Mouse (Mus musculus) forebrain, embryonic 11.5 days (tissue): ENCODE data around the gene Ran. TPM values are rescaled to one million over a fixed set of nuclear protein-coding genes. Genes with fewer than 3 reads are reported as not detected.

Experiments used
- ATAC-seq: fragments of 200-750 bp; cut with Nextera tagmentation; replicated peaks from 2 replicates; pipeline ENCODE4 v1.8.0; 2017; ENCODE audit warnings: moderate TSS enrichment; ENCODE audit not compliant: low FRiP score
- DNase-seq: peaks from one replicate; pipeline ENCODE4 v3.0.0-alpha.2; 2017; ENCODE audit warnings: low spot score
- H3K27ac ChIP-seq: fragments of 300-500 bp; sonication (generic); 2 replicates; pipeline ENCODE4 v1.5.1; 2014; ENCODE audit warnings: low read depth, low read length
- H3K27me3 ChIP-seq: fragments of 300-500 bp; sonication (generic); 2 replicates; pipeline ENCODE4 v1.6.1; 2014; ENCODE audit warnings: mild to moderate bottlenecking, low read length, mixed read lengths; ENCODE audit not compliant: control insufficient read depth, insufficient read depth
- H3K36me3 ChIP-seq: fragments of 300-500 bp; sonication (generic); 2 replicates; pipeline ENCODE4 v1.6.1; 2014; ENCODE audit warnings: mild to moderate bottlenecking, low read length, moderate library complexity, mixed read lengths; ENCODE audit not compliant: control insufficient read depth, insufficient read depth
- H3K4me1 ChIP-seq: fragments of 300-500 bp; sonication (generic); replicated peaks from 2 replicates; pipeline ENCODE4 v1.6.1; 2014; ENCODE audit warnings: low read length, mixed read lengths; ENCODE audit not compliant: control insufficient read depth, insufficient read depth
- H3K4me2 ChIP-seq: fragments of 300-500 bp; sonication (generic); 2 replicates; pipeline ENCODE4 v1.6.1; 2014; ENCODE audit warnings: low read depth, mild to moderate bottlenecking, low read length, moderate library complexity, mixed read lengths; ENCODE audit not compliant: severe bottlenecking
- H3K4me3 ChIP-seq: fragments of 300-500 bp; sonication (generic); 2 replicates; pipeline ENCODE4 v1.5.1; 2014; ENCODE audit warnings: low read depth, low read length
- H3K9ac ChIP-seq: fragments of 300-500 bp; sonication (generic); 2 replicates; pipeline ENCODE4 v1.6.1; 2014; ENCODE audit warnings: low read length
- H3K9me3 ChIP-seq: fragments of 300-500 bp; sonication (generic); 2 replicates; pipeline ENCODE4 v1.6.1; 2016; ENCODE audit warnings: low read length, mixed read lengths; ENCODE audit not compliant: control insufficient read depth
- WGBS: fragments of 180-500 bp; shearing (Covaris S2); extraction: QIAGEN DNeasy Blood & Tissue Kit; methylation state at CpG from one replicate; pipeline ENCODE4 v1.1.7; 2014; 5-methylcytosine and 5-hydroxymethylcytosine counted together
- polyA plus RNA-seq: library from polyadenylated mRNA; unstranded; fragments of >200 nt; fragmentation: Nextera tagmentation; extraction: Ambion mirVana; gene quantifications from 2 replicates; pipeline ENCODE4 v1.2.1, GENCODE M21; 2014

The Ran gene
- polyA plus RNA-seq, 1 experiment from 2014 or later = 917 TPM

GRCm38 (mm10) chr5:129061579-129061978, 41.7 kb downstream of the Ran start:
- no peak overlapping the region for H3K27ac ChIP-seq
- no peak overlapping the region for H3K4me3 ChIP-seq
- no peaks in the 10 kb centered on the region; the same call in 1 of the 2 replicates for H3K9me3 ChIP-seq
- 24% methylated on average over 13 of the region's 13 CpGs for WGBS
- H3K27me3 ChIP-seq = no peaks in the 10 kb centered on the region; the same call in 1 of the 2 replicates
- DNase-seq (peak; percentile 84), ATAC-seq (0 out of 2 replicates have a peak, but pooled peaks have one; percentile 60)
- no peaks in the 10 kb centered on the region for H3K36me3 ChIP-seq
- peaks cover 6% of the 10 kb centered on the region for H3K4me1 ChIP-seq
- no peak overlapping the region for H3K9ac ChIP-seq
- H3K4me2 ChIP-seq = no peak overlapping the region

GRCm38 (mm10) chr5:129063037-129063791, 43.3 kb downstream of the Ran start:
- Histone ChIP-seq H3K4me1 (peaks cover 6% of the 10 kb centered on the region), H3K4me3 (peak overlapping the region; percentile 10; the same call in 1 of the 2 replicates), H3K4me2 (peak overlapping the region; percentile 46; the same call in 1 of the 2 replicates), H3K27me3 (no peaks in the 10 kb centered on the region; the same call in 1 of the 2 replicates), H3K27ac (no peak overlapping the region), H3K9ac (no peak overlapping the region; the same call in 1 of the 2 replicates), H3K36me3 (no peaks in the 10 kb centered on the region), H3K9me3 (no peaks in the 10 kb centered on the region; the same call in 1 of the 2 replicates)
- ATAC-seq = peak; percentile 69
- WGBS = 18% methylated on average over 21 of the region's 21 CpGs
- DNase-seq = peak; percentile 91

- Histone ChIP-seq H3K4me2 (peak overlapping the region; percentile 46; the same call in 1 of the 2 replicates), H3K4me3 (no peak overlapping the region), H3K27me3 (no peaks in the 10 kb centered on the region; the same call in 1 of the 2 replicates), H3K4me1 (peaks cover 6% of the 10 kb centered on the region), H3K36me3 (no peaks in the 10 kb centered on the region), H3K27ac (no peak overlapping the region), H3K9me3 (no peaks in the 10 kb centered on the region; the same call in 1 of the 2 replicates), H3K9ac (no peak overlapping the region; the same call in 1 of the 2 replicates)
- WGBS = 56% methylated on average over 8 of the region's 8 CpGs
- no peak for DNase-seq
- no peak for ATAC-seq
Measured at GRCm38 (mm10) chr5:129063792-129064087, 43.9 kb downstream of the Ran start.

DNA sequence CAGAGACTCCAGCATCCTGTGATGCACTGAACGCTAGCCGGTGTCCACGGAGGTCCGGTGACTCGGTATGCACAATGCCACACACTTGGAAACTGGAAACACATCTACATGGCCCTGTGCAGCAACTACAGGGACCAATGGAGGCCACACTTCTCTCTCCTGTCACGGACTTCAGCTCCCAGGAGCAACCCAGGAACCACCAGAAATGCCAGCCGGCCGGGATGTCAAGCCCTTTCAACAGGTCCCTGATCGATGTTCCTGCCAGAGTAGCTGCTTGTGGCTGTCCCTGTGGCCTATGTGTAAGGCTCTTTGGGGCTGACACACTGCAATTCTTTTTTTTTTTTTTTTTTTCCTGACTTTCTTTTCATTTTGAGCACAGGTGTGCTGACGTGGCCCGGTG, 44.3 kb downstream of the Ran start:
- Histone ChIP-seq H3K4me2 (no peak overlapping the region), H3K4me1 (peaks cover 6% of the 10 kb centered on the region), H3K4me3 (no peak overlapping the region), H3K36me3 (no peaks in the 10 kb centered on the region), H3K9me3 (no peaks in the 10 kb centered on the region; the same call in 1 of the 2 replicates), H3K27me3 (no peaks in the 10 kb centered on the region; the same call in 1 of the 2 replicates), H3K9ac (no peak overlapping the region), H3K27ac (no peak overlapping the region)
- DNase-seq = no peak
- WGBS = 80% methylated on average over 11 of the region's 11 CpGs
- ATAC-seq = no peak

DNA sequence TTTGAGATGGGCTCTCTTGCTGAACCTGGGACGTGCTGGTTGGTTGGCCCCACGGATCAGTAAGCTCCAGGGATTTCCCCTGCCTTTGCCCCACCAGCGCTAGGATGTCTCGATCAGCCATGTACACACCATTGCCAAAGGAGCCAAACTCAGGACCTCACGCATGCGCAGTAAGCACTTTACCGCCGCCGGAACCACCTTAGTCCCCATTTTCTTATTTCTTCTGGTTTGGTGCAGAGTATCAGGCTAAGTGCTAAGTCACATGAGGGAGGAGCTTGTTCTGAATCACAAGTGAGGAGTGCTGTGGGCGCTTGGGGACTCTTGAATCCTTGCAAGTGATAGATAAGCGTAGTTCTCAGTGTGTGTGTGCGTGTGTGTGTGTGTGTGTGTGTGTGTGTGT, 45.4 kb downstream of the Ran start:
- H3K4me2 ChIP-seq = no peak overlapping the region
- ATAC-seq = no peak
- no peaks in the 10 kb centered on the region; the same call in 1 of the 2 replicates for H3K27me3 ChIP-seq
- no peaks in the 10 kb centered on the region for H3K36me3 ChIP-seq
- DNase-seq = no peak
- no peak overlapping the region for H3K9ac ChIP-seq
- H3K4me1 ChIP-seq = peaks cover 6% of the 10 kb centered on the region
- H3K27ac ChIP-seq = no peak overlapping the region
- H3K9me3 ChIP-seq = no peaks in the 10 kb centered on the region
- WGBS = 78% methylated on average over 12 of the region's 12 CpGs
- H3K4me3 ChIP-seq = no peak overlapping the region

- no peak overlapping the region for H3K4me2 ChIP-seq
- no peaks in the 10 kb centered on the region for H3K9me3 ChIP-seq
- H3K27ac ChIP-seq = no peak overlapping the region
- no peak overlapping the region for H3K9ac ChIP-seq
- no peak for ATAC-seq
- 88% methylated on average over 9 of the region's 9 CpGs for WGBS
- H3K4me1 ChIP-seq = peaks cover 6% of the 10 kb centered on the region
- DNase-seq = no peak
- H3K27me3 ChIP-seq = no peaks in the 10 kb centered on the region; the same call in 1 of the 2 replicates
- H3K4me3 ChIP-seq = no peak overlapping the region
- H3K36me3 ChIP-seq = no peaks in the 10 kb centered on the region
Measured at GRCm38 (mm10) chr5:129065946-129066345, 46.1 kb downstream of the Ran start.

DNA sequence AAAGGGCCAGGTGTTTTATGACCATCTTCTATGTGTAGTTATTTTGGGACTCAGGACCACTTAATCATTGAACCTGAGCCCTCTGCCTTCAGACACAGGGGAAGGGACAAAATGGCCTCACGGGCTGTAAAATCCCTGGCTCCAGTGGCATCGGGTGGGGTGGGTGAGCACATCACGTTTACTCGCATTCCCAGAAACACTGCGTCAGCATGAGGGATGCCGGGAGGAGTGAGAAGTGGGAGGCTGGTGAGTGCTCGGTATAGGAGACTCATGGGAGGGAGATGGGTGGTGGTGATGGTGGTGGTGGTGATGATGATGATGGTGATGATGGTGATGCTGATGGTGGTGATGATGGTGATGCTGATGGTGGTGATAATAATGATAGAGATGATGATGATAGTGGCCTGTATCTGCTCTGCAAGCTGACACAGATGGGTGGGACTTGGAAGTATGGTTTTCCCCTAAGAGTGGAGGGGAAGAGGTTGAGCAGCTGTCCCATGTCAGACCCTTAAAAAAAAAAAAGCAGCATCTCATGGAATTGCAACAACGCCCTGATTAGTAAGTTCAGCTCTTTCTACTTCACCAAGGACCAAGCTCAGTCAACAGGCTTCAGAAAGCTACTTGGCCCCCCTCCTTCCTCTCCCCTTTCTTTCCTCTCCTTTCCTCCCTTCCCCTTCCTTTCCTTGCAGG, 46.8 kb downstream of the Ran start:
- no peak overlapping the region for H3K4me3 ChIP-seq
- ATAC-seq = no peak
- WGBS = 90% methylated on average over 8 of the region's 8 CpGs

GRCm38 (mm10) chr5:129067231-129067834, 47.5 kb downstream of the Ran start:
- no peaks in the 10 kb centered on the region for H3K36me3 ChIP-seq
- 90% methylated on average over 13 of the region's 13 CpGs for WGBS
- no peak for DNase-seq

More for the DNA sequence above, 46.8 kb downstream of the Ran start:
- DNase-seq = no peak
- Histone ChIP-seq H3K9me3 (no peaks in the 10 kb centered on the region), H3K27ac (no peak overlapping the region), H3K36me3 (no peaks in the 10 kb centered on the region), H3K27me3 (no peaks in the 10 kb centered on the region; the same call in 1 of the 2 replicates), H3K9ac (no peak overlapping the region), H3K4me1 (peaks cover 6% of the 10 kb centered on the region), H3K4me2 (no peak overlapping the region)

More at GRCm38 (mm10) chr5:129067231-129067834, 47.5 kb downstream of the Ran start:
- H3K27ac ChIP-seq = no peak overlapping the region
- H3K4me1 ChIP-seq = peaks cover 6% of the 10 kb centered on the region
- H3K4me3 ChIP-seq = no peak overlapping the region
- no peak overlapping the region for H3K4me2 ChIP-seq
- H3K9me3 ChIP-seq = no peaks in the 10 kb centered on the region
- H3K9ac ChIP-seq = no peak overlapping the region
- no peaks in the 10 kb centered on the region; the same call in 1 of the 2 replicates for H3K27me3 ChIP-seq
- no peak for ATAC-seq
